Mouse (Mus musculus): ENCODE measurements around the gene Prelp. TPM values are rescaled to one million over a fixed set of nuclear protein-coding genes. Genes with fewer than 3 reads are reported as not detected.
"Not testable (repeated sequence)": the region's sequence is repeated elsewhere in the genome, so short reads cannot be mapped to it uniquely, and the experiment has no call there.

Prelp gene
- not detected for polyA plus RNA-seq (2017; shearing (Covaris generic))

GRCm38 (mm10) chr1:133921304-133921751 is at the start of gene Prelp:
Gene Prelp (minus strand): TSS chr1:133921414.
- ATAC-seq = no peak

- no peak for ATAC-seq
These were observed 48.2 kb upstream of the Prelp start for GRCm38 (mm10) chr1:133969427-133969826.

DNA sequence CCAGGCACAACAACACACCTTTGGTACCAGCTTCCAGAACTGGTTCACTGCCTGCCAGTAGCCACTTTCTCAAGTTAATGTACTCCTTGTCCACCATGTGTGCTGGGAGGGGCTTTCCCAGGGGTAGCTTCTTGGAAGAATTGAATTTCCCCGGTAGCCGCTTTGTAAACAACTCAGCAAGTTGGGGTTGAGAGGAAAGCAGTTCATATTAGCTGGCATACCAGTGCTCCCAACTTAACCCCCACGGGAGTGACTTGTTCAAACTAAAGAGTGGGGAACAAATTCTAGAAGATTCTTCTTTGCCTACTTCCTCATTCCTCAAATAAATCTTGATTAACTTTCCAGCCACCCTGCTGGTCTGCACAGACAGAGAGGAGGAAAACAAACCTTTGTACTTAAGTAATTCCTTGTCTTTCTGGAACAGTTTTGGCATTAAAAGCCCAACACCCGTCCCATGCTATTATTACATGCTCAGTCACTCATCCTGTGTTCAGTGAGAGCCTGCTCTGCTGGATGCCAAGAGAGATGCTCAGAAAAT is 47.6 kb upstream of the Prelp start:
- ATAC-seq = no peak

GRCm38 (mm10) chr1:133967481-133968017 is 46.3 kb upstream of the Prelp start:
- no peak for ATAC-seq

- ATAC-seq = no peak
These were observed 44.8 kb upstream of the Prelp start for GRCm38 (mm10) chr1:133966044-133966443.

GRCm38 (mm10) chr1:133965298-133965697 is 44.1 kb upstream of the Prelp start:
- ATAC-seq = no peak

- no peak for ATAC-seq
These were observed 43.5 kb upstream of the Prelp start for GRCm38 (mm10) chr1:133964742-133965141.

- not testable (repeated sequence) for ATAC-seq
These were observed 42.4 kb upstream of the Prelp start for GRCm38 (mm10) chr1:133963578-133963977.

GRCm38 (mm10) chr1:133963128-133963527 is 41.9 kb upstream of the Prelp start:
- not testable (repeated sequence) for ATAC-seq

DNA sequence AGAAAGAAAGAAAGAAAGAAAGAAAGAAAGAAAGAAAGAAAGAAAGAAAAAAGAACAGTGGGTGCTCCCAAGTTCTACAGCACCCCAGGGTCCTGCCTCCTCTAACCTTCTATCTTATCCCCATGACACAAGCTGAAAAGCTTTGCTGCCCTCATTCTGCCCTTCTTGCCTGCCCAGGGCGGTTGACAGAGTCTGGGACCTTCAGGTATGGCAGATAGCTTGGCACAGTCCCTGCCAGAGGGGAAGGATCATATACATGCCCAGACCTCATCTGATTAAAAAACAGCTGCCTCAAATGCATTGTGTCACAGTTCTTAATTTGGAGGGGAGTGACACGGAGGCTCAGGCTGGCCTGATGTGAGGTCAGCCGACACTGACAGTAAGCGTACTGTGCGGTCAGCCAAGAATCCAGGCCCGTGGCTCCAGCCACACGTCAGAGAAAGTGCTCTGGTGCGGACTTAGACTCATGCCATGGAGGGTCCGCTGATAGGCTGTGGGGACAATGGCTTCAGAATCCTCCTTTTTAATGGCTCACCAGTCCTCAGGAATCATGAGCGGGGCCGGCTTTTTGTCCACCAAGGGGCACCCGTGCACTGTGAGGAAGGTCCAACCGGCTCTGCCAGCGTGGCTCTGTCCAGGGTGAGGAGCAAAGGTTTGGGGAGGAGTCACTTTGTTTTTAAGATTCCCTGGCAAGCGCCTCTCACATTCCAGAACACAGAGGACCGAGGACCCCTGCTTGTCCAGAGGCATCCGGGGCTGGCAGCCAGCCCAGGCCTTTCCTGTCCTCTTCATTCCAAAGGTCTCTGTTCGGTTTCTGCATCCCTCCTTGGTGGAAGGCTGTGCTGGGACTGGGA is 40.3 kb upstream of the Prelp start:
- no peak for ATAC-seq

DNA sequence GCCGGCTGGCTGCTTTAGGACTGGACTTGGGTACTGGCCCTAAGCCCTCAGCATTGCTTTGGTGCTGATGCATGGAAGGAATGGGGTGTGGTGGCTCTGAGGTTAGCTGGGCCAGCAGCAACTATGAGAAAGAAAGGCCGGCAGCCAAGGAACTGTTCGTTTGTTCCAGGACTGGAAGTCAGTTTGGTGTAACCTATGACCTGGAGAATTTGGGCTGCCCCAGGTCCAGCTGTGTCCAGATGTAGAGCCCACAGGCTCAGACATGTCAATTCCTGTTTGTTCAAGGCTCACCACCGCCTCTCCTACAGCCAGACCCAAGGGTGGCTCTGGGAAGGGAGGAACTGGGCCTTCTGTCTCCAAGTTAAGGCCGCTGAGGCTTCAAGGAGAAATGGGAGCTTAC is 38.3 kb upstream of the Prelp start:
- ATAC-seq = no peak

GRCm38 (mm10) chr1:133954009-133954408 is 32.8 kb upstream of the Prelp start:
- ATAC-seq = no peak

DNA sequence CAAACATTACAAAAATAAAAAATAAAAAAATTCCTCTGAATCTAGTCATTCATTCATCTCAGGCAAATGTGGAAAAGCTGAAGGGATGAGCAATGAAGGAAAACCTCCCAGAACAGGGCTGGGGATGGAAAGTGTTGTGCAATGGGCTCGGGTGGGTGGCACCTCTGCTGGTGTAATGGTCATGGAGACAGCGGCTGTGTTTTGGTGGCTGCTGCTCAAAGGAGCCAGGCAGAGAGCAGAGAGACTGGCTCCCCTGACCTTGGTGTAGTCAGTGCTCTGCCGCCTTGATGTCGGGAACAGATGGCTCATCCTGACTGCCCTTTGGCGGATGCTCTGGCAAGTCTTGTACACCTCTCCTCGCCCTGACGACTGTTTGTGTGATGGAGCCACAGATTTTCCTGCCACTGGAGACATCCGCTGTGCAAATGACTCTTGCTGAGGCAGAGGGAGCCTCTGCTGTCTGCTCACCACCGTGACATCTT is 32.1 kb upstream of the Prelp start:
- no peak for ATAC-seq

DNA sequence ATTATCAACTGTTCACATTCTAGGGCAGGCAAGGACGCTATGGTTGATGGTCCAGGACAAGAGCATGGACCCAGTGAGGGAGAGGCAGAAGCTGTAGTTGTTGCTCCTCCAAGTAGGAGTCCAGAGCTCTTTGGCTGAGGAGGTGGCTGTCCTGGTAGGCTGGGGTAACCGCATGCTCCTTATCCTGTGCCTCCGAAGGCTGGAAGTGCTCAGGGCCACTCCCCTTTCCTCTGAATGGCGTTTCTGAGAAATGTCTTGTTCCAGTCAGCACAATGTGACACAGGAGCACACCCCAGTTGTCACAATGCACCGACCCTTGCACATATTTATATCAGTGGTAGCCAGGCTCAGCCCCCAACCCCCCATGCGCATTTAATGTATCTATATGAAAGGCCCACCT is 30.4 kb upstream of the Prelp start:
- no peak for ATAC-seq

DNA sequence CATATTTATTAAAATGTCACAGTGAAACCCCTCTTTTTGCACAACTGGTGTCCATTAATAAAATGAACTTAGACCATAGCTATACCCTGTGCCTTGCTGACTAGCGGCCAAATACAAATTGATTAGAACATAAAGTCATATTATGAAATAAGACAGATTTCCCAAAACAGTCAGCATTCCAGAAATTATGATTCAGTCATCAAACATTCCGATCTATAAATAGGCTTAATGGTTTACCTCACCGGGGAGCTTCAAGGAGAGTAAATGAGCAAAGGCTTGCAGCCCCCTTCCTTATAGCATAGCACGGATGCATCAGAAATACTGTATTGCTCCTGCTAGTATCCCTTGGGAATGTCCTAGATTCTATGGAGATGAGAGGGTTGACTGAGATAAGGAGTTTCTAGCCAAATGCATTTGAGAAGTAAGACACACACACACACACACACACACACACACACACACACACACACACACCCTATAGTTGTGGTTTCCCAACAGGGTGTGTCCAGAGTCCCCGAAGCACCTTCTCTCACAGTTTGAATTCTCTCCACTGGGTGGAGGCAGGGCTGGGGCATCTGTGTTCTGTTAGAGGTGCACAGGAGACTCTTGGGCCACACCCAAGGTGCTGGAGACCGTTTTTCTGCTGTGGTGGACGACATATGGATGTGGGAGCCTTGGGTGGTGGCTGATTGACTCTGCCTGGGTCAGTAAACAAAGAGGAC is 29.0 kb upstream of the Prelp start:
- no peak for ATAC-seq

GRCm38 (mm10) chr1:133945106-133945505 is 23.9 kb upstream of the Prelp start:
- no peak for ATAC-seq

DNA sequence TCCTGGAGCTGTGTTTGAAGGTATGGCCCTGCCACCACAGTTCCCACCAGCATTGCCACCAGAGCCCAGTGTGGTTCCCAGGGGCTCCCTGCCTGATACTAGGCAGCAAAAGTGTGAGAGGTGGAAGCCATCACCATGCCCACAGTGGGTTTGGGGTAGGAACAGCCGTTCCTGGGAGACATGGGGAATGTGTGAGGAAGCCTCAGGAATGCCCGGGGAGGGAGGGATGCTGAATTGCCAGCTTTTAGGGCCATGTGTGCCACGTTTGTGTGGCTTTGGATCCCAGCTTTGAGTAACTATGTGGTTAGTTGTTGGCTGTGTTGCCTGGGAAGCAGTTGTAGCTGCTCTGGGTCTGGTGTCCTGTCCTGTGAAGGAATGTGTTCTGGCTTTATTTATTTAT is 20.7 kb upstream of the Prelp start:
- ATAC-seq = no peak

- no peak for ATAC-seq
These were observed 20.1 kb upstream of the Prelp start for GRCm38 (mm10) chr1:133941158-133941860.

GRCm38 (mm10) chr1:133940481-133941092 is 19.4 kb upstream of the Prelp start:
- no peak for ATAC-seq

GRCm38 (mm10) chr1:133939708-133940107 is 18.5 kb upstream of the Prelp start:
- ATAC-seq = no peak

DNA sequence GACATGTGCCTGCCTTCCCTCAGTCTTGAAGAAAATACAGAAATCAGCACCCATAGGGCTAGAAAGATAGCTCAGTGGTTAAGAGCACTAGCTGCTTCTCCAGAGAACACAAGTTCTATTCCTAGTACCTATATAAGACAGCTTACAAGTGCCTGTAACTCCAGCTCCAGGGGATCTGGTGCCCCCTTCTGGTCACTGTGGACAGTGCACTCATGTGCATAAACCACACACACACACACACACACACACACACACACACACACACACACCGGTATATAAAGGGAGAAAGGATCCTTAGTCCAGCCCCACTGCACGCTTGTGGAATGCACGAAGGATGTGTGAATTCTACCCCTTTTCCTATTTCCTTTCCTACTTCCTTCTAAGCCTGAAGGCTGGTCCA is 15.0 kb upstream of the Prelp start:
- ATAC-seq = no peak

- ATAC-seq = no peak
These were observed 13.2 kb upstream of the Prelp start for GRCm38 (mm10) chr1:133934354-133934963.
